Mouse (Mus musculus) cortical plate, adult 2 months (tissue): ENCODE data around the gene Cd36. TPM values are rescaled to one million over a fixed set of nuclear protein-coding genes. Genes with fewer than 3 reads are reported as not detected.

ENCODE experiments used
- H3K27ac ChIP-seq: fragments of 200-500 bp; 2 replicates; pipeline ENCODE4 v1.5.1; 2012; ENCODE audit warnings: low read length, control low read depth, inconsistent platforms; ENCODE audit not compliant: insufficient read depth
- H3K4me1 ChIP-seq: fragments of 200-500 bp; 2 replicates; pipeline ENCODE4 v1.6.1; 2011; ENCODE audit warnings: low read length; ENCODE audit not compliant: control insufficient read depth, insufficient read depth
- H3K4me3 ChIP-seq: fragments of 200-500 bp; 2 replicates; pipeline ENCODE4 v1.5.1; 2011; ENCODE audit warnings: mild to moderate bottlenecking, low read length, control low read depth; ENCODE audit not compliant: insufficient read depth
- CTCF ChIP-seq: fragments of 200-500 bp; IDR thresholded peaks from 2 replicates; pipeline ENCODE4 v1.5.1; 2011; ENCODE audit warnings: mild to moderate bottlenecking, control low read depth, low read length; ENCODE audit not compliant: insufficient read depth; ENCODE audit errors: extremely low read depth
- POLR2A ChIP-seq: fragments of 200-500 bp; IDR thresholded peaks from 2 replicates; pipeline ENCODE4 v1.6.1; 2011; ENCODE audit warnings: mild to moderate bottlenecking, low read length, control low read depth; ENCODE audit not compliant: insufficient read depth; ENCODE audit errors: extremely low read depth
- polyA plus RNA-seq: library from polyadenylated mRNA; depleted of rRNA; stranded (reverse); fragments of >200 nt; gene quantifications from 2 replicates; pipeline ENCODE4 v1.2.3, GENCODE M21; 2012

Cd36 gene
- polyA plus RNA-seq, 1 experiment: 0.63 TPM

GRCm38 (mm10) chr5:17820239-17820999 is 68.2 kb downstream of the Cd36 start:
- Histone ChIP-seq H3K27ac (no peak overlapping the region), H3K4me1 (no peaks in the 10 kb centered on the region), H3K4me3 (no peak overlapping the region)
- TF ChIP-seq CTCF: no peak
- no peak for TF ChIP-seq POLR2A

GRCm38 (mm10) chr5:17816170-17816569 is 72.4 kb downstream of the Cd36 start:
- Histone ChIP-seq H3K4me3 (no peak overlapping the region), H3K27ac (no peak overlapping the region), H3K4me1 (no peaks in the 10 kb centered on the region)
- TF ChIP-seq POLR2A (no peak), CTCF (no peak)

GRCm38 (mm10) chr5:17810336-17810735 is 78.3 kb downstream of the Cd36 start:
- TF ChIP-seq POLR2A: no peak
- Histone ChIP-seq H3K27ac (no peak overlapping the region), H3K4me1 (no peaks in the 10 kb centered on the region), H3K4me3 (no peak overlapping the region)

- Histone ChIP-seq H3K4me3 (no peak overlapping the region), H3K4me1 (no peaks in the 10 kb centered on the region), H3K27ac (no peak overlapping the region)
- TF ChIP-seq CTCF: no peak
- TF ChIP-seq POLR2A: no peak
Observed at GRCm38 (mm10) chr5:17806774-17807377, 81.7 kb downstream of the Cd36 start.

GRCm38 (mm10) chr5:17776571-17776970 is 112.0 kb downstream of the Cd36 start:
- Histone ChIP-seq H3K4me1 (no peaks in the 10 kb centered on the region), H3K4me3 (no peak overlapping the region), H3K27ac (no peak overlapping the region)
- TF ChIP-seq POLR2A: no peak
- TF ChIP-seq CTCF: no peak

- TF ChIP-seq POLR2A (no peak), CTCF (no peak)
- Histone ChIP-seq H3K27ac (no peak overlapping the region), H3K4me3 (no peak overlapping the region), H3K4me1 (no peaks in the 10 kb centered on the region)
Observed at GRCm38 (mm10) chr5:17770328-17770727, 118.3 kb downstream of the Cd36 start.

- Histone ChIP-seq H3K27ac (no peak overlapping the region), H3K4me1 (no peaks in the 10 kb centered on the region), H3K4me3 (no peak overlapping the region)
- TF ChIP-seq POLR2A (no peak), CTCF (no peak)
Observed at GRCm38 (mm10) chr5:17766006-17766677, 122.5 kb downstream of the Cd36 start.

- Histone ChIP-seq H3K27ac (no peak overlapping the region), H3K4me1 (no peaks in the 10 kb centered on the region), H3K4me3 (no peak overlapping the region)
- TF ChIP-seq POLR2A (no peak), CTCF (no peak)
Observed at GRCm38 (mm10) chr5:17753471-17754005, 135.1 kb downstream of the Cd36 start.

- TF ChIP-seq POLR2A: no peak
- TF ChIP-seq CTCF: no peak
- Histone ChIP-seq H3K27ac (no peak overlapping the region), H3K4me3 (no peak overlapping the region), H3K4me1 (no peaks in the 10 kb centered on the region)
Observed at GRCm38 (mm10) chr5:17748293-17748692, 140.3 kb downstream of the Cd36 start.
